Mouse (Mus musculus) brain, embryonic 14.5 days (tissue): ENCODE data around the gene Cnot2. TPM values are rescaled to one million over a fixed set of nuclear protein-coding genes. Genes with fewer than 3 reads are reported as not detected.
"Not testable (repeated sequence)": the region's sequence is repeated elsewhere in the genome, so short reads cannot be mapped to it uniquely, and the experiment has no call there.

Experiments
- DNase-seq: peaks from one replicate; pipeline ENCODE4 v3.0.0-alpha.2; 2011; ENCODE audit warnings: low read depth
- CTCF ChIP-seq: fragments of 200-500 bp; IDR thresholded peaks from 2 replicates; pipeline ENCODE4 v1.5.1; 2012; ENCODE audit warnings: inconsistent platforms, mild to moderate bottlenecking, moderate library complexity, borderline replicate concordance; ENCODE audit not compliant: insufficient read depth, insufficient read length; ENCODE audit errors: extremely low read depth
- POLR2A ChIP-seq: fragments of 200-500 bp; IDR thresholded peaks from 2 replicates; pipeline ENCODE4 v1.6.1; 2012; ENCODE audit warnings: mild to moderate bottlenecking, inconsistent platforms, borderline replicate concordance; ENCODE audit not compliant: poor library complexity, insufficient read depth, insufficient read length, severe bottlenecking; ENCODE audit errors: extremely low read depth
- polyA plus RNA-seq: library from polyadenylated mRNA; depleted of rRNA; stranded (reverse); fragments of >200 nt; gene quantifications from 2 replicates; pipeline ENCODE4 v1.2.3, GENCODE M21; 2012; rRNA removed

Cnot2 gene
- 91.4 and 91.9 TPM in 2 replicates for polyA plus RNA-seq

DNA sequence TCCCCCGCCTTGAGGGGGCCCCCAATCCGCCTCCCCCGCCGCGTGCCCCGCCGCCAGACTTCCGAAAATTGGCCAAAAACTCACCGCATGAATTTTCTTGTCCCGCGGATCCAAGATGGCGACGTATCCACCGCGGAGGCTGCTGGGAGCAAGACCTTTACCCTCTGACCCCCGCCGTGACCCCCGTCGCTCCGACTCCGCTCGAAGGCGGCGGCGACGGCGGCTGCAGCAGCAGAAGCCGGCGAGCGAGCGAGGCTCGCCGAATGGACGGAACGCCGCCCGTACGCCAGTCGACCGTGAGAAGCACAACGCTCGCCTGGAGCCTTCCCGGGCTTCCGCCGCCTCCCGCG lies at the start of gene Cnot2:
Gene Cnot2, minus strand, starts transcription at position 143 of the 350 bp plus-strand sequence.
- TF ChIP-seq POLR2A (peak; percentile 90), CTCF (no peak)
- peak; percentile 97 for DNase-seq

DNA sequence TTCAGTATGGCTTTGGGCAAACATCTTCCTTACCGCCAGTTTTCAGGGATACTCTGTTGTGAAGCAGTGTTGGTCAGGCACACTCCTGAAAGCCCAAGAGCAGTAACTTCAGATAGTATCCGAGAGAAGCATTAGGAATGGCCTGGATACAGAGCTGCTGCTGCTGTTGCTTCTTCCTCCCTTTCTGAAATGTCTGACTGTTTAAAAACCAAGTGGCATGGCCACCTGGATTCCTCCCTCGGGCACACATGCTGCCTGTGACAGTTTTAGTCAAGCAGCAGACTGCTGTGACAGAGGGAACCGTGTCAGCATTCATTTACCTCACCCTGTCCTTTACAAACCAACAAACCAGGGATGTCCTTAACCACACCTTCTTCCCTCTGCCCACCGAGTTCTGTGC lies 47.6 kb upstream of the Cnot2 start:
- no peak for TF ChIP-seq POLR2A
- no peak for TF ChIP-seq CTCF
- DNase-seq, result no peak

GRCm38 (mm10) chr10:116626009-116626408 lies 44.7 kb upstream of the Cnot2 start:
- no peak for TF ChIP-seq CTCF
- no peak for TF ChIP-seq POLR2A
- no peak for DNase-seq

DNA sequence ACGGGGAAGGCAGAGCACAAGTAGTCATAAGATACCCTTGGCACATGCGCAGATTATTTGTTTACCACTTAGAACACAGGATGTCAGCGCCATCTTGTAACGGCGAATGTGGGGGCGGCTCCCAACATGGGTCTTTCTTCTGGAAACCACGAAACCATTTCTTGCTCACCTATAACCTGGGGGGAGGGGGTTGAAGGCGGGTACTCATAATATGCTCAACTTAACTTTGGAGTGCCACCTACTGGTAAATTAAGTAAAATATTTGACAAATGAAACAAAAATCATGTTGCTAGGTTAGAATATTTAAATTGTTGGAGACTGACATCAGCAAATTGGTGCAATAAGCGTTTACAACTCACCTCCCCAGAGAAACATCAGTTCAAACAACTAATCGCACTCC lies 31.9 kb upstream of the Cnot2 start:
- DNase-seq, result not testable (repeated sequence)

DNA sequence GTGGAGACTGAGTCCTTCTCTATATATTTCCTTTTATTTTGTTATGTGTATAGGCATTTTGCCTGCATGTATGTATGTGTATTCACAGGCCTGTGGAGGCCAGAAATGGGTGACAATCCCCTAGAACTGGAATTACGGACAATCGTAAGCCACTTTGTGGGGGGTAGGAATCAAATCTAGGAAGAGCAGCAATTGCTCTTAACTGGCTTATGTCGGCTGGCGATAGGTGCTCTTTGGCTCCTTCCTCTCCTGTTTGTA lies 23.5 kb upstream of the Cnot2 start:
- DNase-seq, result no peak
- TF ChIP-seq CTCF, result no peak

- TF ChIP-seq POLR2A (no peak), CTCF (no peak)
- no peak for DNase-seq
Observed at GRCm38 (mm10) chr10:116604081-116604904, 23.0 kb upstream of the Cnot2 start.

DNA sequence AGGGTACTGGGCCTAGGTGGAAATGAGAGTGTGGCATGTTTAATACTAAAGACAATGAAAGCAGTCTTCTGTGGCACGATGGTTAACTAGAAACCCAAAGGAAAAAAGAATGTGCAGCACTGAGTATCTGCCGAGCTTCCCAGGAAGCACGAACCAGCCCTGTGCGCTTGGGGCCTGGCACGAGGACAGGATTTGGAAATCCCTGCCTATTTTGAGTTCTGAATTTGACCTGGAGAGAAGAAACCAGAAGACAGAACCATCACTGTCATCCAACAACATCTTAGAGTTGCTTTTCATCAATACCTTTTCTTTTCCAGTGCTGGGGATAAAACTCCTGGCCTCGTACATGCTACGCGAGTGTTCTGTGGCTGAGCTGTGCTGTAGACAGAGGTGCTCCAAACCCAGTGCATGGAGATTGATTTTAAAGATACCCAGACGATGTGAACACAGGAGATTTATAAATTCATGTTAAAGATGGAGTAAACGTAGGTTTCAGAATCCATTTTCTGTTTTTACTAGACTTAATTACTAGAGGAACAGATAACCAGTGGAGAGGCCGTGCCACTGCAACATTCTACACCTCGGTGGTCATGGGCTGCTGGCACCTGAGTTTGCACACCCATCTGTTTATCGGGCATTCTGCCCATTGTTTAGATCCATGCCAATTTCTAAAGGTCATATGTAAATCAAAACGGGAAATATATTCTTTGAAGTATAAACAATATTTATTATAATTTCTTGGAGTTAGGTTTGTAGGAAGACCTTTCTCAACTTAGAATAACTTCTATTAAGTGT lies 17.9 kb upstream of the Cnot2 start:
- no peak for TF ChIP-seq POLR2A
- TF ChIP-seq CTCF, result no peak
- no peak for DNase-seq

DNA sequence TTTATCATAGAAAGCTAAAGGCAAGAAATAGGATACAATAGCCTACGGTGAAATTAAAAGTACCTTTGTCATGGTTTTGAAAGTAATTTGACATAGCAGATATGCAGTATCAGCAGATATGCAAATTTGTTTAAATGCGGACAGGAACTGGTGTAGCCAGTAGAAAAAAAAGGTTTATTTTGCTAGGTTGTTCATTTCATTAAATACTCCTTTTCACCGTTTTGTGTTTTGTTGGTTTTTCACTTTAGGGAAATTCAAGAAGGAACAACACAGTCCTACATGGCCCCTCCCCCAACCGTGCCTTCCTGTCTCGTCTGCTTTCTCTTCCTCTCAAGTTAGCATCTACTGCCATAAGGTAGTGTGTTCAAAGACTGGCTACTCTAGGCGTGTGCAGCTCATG lies 1.4 kb upstream of the Cnot2 start:
- TF ChIP-seq CTCF, result no peak
- no peak for TF ChIP-seq POLR2A
- DNase-seq, result peak; percentile 20

GRCm38 (mm10) chr10:116581719-116582481 lies 589 bp upstream of the Cnot2 start:
- TF ChIP-seq CTCF (no peak), POLR2A (no peak)
- no peak for DNase-seq

DNA sequence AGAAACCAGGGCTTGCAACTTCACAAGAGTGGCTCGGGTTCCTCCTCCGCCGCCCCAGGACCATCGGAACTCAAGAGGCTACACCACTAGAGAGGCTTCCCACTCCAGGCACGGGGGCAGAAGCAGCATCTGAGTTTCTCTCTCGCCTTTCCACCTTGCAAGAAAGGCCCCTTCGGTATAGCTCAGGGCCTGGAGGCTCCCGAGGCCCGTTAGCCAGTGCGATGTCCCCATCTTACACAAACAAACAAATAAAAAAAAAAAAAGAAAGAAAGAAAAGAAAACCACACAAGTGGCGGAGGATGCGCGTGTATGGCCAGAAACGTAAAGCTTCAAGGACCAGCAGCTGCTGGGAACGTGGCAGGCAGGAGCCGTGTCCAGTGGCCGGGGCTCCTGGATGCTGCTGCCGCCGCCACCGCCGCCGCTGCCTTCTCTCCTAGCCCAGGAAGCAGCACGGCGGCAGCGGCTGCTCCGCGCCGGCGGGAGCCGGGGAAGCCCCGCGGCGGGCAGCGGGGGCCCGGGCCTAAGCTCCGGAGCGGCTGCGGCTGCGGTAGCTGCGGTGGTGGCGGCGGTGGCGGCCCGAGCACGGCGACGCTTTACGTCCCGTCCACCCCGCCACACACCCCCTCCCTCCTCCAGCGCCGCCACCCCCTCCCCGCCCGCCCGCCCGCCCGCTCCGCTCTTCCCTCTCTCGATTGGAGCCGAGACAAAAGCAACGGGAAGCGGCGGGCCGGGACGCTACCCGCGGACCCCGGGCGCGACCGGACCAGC lies 536 bp downstream of the Cnot2 start:
- DNase-seq, result peak; percentile 74

GRCm38 (mm10) chr10:116579478-116579877 lies 1.8 kb downstream of the Cnot2 start:
- no peak for DNase-seq
- TF ChIP-seq CTCF, result no peak
- no peak for TF ChIP-seq POLR2A

More for the DNA sequence above, 536 bp downstream of the Cnot2 start:
- TF ChIP-seq POLR2A, result no peak

DNA sequence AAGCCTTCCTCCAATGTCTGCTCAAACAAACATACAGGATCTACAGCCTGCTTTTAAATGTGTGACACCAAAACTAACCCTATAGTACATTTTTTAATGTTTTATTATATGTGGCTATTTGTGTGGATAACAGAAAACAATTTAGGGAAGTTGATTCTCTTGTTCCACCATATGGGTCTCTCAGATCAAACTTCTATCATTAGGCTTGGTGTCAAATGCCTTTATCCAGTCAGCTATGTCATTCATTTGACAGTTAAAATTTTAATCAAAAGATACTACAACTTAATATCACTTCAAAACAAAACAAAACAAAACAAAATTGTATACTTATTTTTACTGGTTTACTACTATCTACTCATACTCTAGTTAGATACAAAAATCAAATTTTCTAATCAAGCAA lies 2.9 kb downstream of the Cnot2 start:
- DNase-seq, result no peak
- TF ChIP-seq POLR2A, result no peak
- TF ChIP-seq CTCF, result no peak

DNA sequence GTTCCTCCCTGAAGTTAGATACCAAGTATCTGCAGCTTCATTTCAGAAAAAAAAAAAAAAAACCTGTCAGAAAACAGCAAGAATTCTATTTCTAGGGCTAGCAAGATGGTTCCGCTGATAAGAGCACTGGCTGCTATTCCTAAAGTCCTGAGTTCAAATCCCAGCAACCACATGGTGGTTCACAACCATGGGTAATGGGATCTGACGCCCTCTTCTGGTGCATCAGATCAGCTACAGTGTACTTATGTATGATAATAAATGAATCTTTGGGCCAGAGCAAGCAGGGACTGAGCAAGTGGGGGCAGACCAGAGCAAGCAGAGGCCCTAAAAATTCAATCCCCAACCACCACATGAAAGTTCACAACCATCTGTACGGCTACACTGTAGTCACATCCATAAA lies 4.1 kb downstream of the Cnot2 start:
- TF ChIP-seq POLR2A, result no peak
- TF ChIP-seq CTCF, result no peak
- peak; percentile 12 for DNase-seq

GRCm38 (mm10) chr10:116576071-116576470 lies 5.2 kb downstream of the Cnot2 start:
- DNase-seq, result not testable (repeated sequence)
